Mouse (Mus musculus) G1E (cell line): Measurements from ENCODE around the gene Fbxo3. TPM values are rescaled to one million over a fixed set of nuclear protein-coding genes. Genes with fewer than 3 reads are reported as not detected.
"Not testable (repeated sequence)": the region's sequence is repeated elsewhere in the genome, so short reads cannot be mapped to it uniquely, and the experiment has no call there.

Experiments
- ATAC-seq: 2 replicates; pipeline ENCODE4 v1.8.0; 2016; ENCODE audit warnings: mild to moderate bottlenecking; ENCODE audit not compliant: insufficient number of reproducible peaks, poor library complexity, low FRiP score, severe bottlenecking; ENCODE audit errors: extremely low read depth
- DNase-seq: peaks from one replicate; pipeline ENCODE4 v3.0.0; 2012; ENCODE audit warnings: low spot score
- H3K27me3 ChIP-seq: 2 replicates; pipeline ENCODE4 v1.6.1; 2012; ENCODE audit warnings: mild to moderate bottlenecking, low read length, inconsistent platforms; ENCODE audit not compliant: insufficient read depth
- H3K36me3 ChIP-seq: replicated peaks from 2 replicates; pipeline ENCODE3; 2012; ENCODE audit warnings: mild to moderate bottlenecking, inconsistent platforms
- H3K4me1 ChIP-seq: 2 replicates; pipeline ENCODE4 v1.6.1; 2012; ENCODE audit warnings: low read depth, low read length, inconsistent platforms, mixed read lengths; ENCODE audit not compliant: insufficient read depth
- H3K4me3 ChIP-seq: 2 replicates; pipeline ENCODE4 v1.5.1; 2012; ENCODE audit warnings: low read depth, mild to moderate bottlenecking, inconsistent platforms, low read length, moderate library complexity, mixed read lengths
- H3K9me3 ChIP-seq: replicated peaks from 2 replicates; pipeline ENCODE4 v1.6.1; 2012; ENCODE audit warnings: inconsistent platforms
- CTCF ChIP-seq: IDR thresholded peaks from 2 replicates; pipeline ENCODE4 v1.5.1; 2012; ENCODE audit warnings: low read depth, low read length, inconsistent platforms, mixed read lengths
- GATA1 ChIP-seq: IDR thresholded peaks from 2 replicates; pipeline ENCODE4 v1.6.1; 2012; ENCODE audit warnings: borderline replicate concordance, low read length, inconsistent platforms, mixed read lengths
- GATA2 ChIP-seq: IDR thresholded peaks from 2 replicates; pipeline ENCODE4 v1.6.1; 2012; ENCODE audit warnings: low read depth, low read length, inconsistent platforms, borderline replicate concordance
- POLR2AphosphoS5 ChIP-seq: IDR thresholded peaks from 2 replicates; pipeline ENCODE4 v1.6.1; 2012; ENCODE audit warnings: low read depth, low read length, inconsistent platforms; ENCODE audit not compliant: insufficient replicate concordance
- TAL1 ChIP-seq: conservative IDR thresholded peaks from 2 replicates; pipeline ENCODE4 v1.6.1; 2012; ENCODE audit warnings: low read depth, low read length, inconsistent platforms, mixed read lengths
- polyA plus RNA-seq: library from polyadenylated mRNA; stranded (reverse); fragments of >175 nt; gene quantifications from 2 replicates; pipeline ENCODE4 v1.2.3, GENCODE M21; 2012
- total RNA-seq, 2 experiments: library from RNA; stranded (forward) in 1 of 2; stranded (reverse) in 1 of 2; fragments of 200-1000 nt in 1 of 2; fragments of >200 nt in 1 of 2; fragmentation: Nextera tagmentation in 1 of 2; gene quantifications; 2 replicates each; pipeline ENCODE4 v1.2.3; 2014 to 2017

The Fbxo3 gene
- total and polyA plus RNA-seq, 3 experiments: 9.4 to 126 (median 76.4) TPM

- no peak for DNase-seq
- H3K4me1 ChIP-seq: peaks cover 43% of the 10 kb centered on the region
Measured at GRCm38 (mm10) chr2:104098529-104099230, 71.2 kb downstream of the Fbxo3 start.

GRCm38 (mm10) chr2:104099231-104099585, 71.7 kb downstream of the Fbxo3 start:
- ATAC-seq (no peak), DNase-seq (no peak)
- TF ChIP-seq GATA1: no peak
- no peak for TF ChIP-seq POLR2AphosphoS5
- TF ChIP-seq CTCF: no peak
- Histone ChIP-seq H3K36me3 (no peaks in the 10 kb centered on the region), H3K4me1 (peaks cover 40% of the 10 kb centered on the region), H3K27me3 (no peaks in the 10 kb centered on the region), H3K4me3 (no peak overlapping the region), H3K9me3 (no peaks in the 10 kb centered on the region)

More at GRCm38 (mm10) chr2:104098529-104099230, 71.2 kb downstream of the Fbxo3 start:
- Histone ChIP-seq H3K4me3 (no peak overlapping the region), H3K9me3 (no peaks in the 10 kb centered on the region), H3K36me3 (no peaks in the 10 kb centered on the region), H3K27me3 (no peaks in the 10 kb centered on the region)
- ATAC-seq: peak; percentile 96
- TF ChIP-seq TAL1 (peak; percentile 82), GATA1 (no peak), CTCF (no peak), POLR2AphosphoS5 (no peak), GATA2 (no peak)

- Histone ChIP-seq H3K4me3 (no peak overlapping the region), H3K4me1 (peaks cover 42% of the 10 kb centered on the region), H3K36me3 (no peaks in the 10 kb centered on the region), H3K9me3 (no peaks in the 10 kb centered on the region), H3K27me3 (no peaks in the 10 kb centered on the region)
- TF ChIP-seq CTCF: no peak
- TF ChIP-seq GATA2: no peak
- no peak for TF ChIP-seq POLR2AphosphoS5
- TF ChIP-seq TAL1: no peak
- TF ChIP-seq GATA1: no peak
- DNase-seq: no peak
- no peak for ATAC-seq
Measured at GRCm38 (mm10) chr2:104099946-104100345, 72.4 kb downstream of the Fbxo3 start.

- Histone ChIP-seq H3K36me3 (no peaks in the 10 kb centered on the region), H3K27me3 (no peaks in the 10 kb centered on the region), H3K4me3 (no peak overlapping the region), H3K9me3 (no peaks in the 10 kb centered on the region), H3K4me1 (peaks cover 28% of the 10 kb centered on the region)
- TF ChIP-seq TAL1: no peak
- no peak for TF ChIP-seq GATA2
- TF ChIP-seq POLR2AphosphoS5: no peak
- TF ChIP-seq CTCF: no peak
- TF ChIP-seq GATA1: no peak
- DNase-seq (no peak), ATAC-seq (no peak)
Measured at GRCm38 (mm10) chr2:104104800-104105199, 77.3 kb downstream of the Fbxo3 start.

- not testable (repeated sequence) for DNase-seq, H3K9me3 ChIP-seq, H3K4me3 ChIP-seq, H3K27me3 ChIP-seq, H3K36me3 ChIP-seq, ATAC-seq
- H3K4me1 ChIP-seq: peaks cover 17% of the 10 kb centered on the region
Measured at GRCm38 (mm10) chr2:104109021-104109420, 81.5 kb downstream of the Fbxo3 start.

- DNase-seq: no peak
- H3K27me3 ChIP-seq: no peaks in the 10 kb centered on the region
- H3K9me3 ChIP-seq: no peaks in the 10 kb centered on the region
- H3K4me3 ChIP-seq: no peak overlapping the region
- H3K36me3 ChIP-seq: no peaks in the 10 kb centered on the region
- TF ChIP-seq GATA1 (no peak), GATA2 (no peak), POLR2AphosphoS5 (no peak), CTCF (no peak), TAL1 (no peak)
- H3K4me1 ChIP-seq: peaks cover 15% of the 10 kb centered on the region
- ATAC-seq: no peak
Measured at GRCm38 (mm10) chr2:104109528-104109927, 82.0 kb downstream of the Fbxo3 start.
